Mouse (Mus musculus) G1E (cell line): ENCODE data around the gene Fahd1.

ENCODE experiments used
- CTCF ChIP-seq: IDR thresholded peaks from 2 replicates; pipeline ENCODE4 v1.5.1; 2012; ENCODE audit warnings: low read depth, low read length, inconsistent platforms, mixed read lengths
- GATA1 ChIP-seq: IDR thresholded peaks from 2 replicates; pipeline ENCODE4 v1.6.1; 2012; ENCODE audit warnings: borderline replicate concordance, low read length, inconsistent platforms, mixed read lengths
- GATA2 ChIP-seq: IDR thresholded peaks from 2 replicates; pipeline ENCODE4 v1.6.1; 2012; ENCODE audit warnings: low read depth, low read length, inconsistent platforms, borderline replicate concordance

DNA sequence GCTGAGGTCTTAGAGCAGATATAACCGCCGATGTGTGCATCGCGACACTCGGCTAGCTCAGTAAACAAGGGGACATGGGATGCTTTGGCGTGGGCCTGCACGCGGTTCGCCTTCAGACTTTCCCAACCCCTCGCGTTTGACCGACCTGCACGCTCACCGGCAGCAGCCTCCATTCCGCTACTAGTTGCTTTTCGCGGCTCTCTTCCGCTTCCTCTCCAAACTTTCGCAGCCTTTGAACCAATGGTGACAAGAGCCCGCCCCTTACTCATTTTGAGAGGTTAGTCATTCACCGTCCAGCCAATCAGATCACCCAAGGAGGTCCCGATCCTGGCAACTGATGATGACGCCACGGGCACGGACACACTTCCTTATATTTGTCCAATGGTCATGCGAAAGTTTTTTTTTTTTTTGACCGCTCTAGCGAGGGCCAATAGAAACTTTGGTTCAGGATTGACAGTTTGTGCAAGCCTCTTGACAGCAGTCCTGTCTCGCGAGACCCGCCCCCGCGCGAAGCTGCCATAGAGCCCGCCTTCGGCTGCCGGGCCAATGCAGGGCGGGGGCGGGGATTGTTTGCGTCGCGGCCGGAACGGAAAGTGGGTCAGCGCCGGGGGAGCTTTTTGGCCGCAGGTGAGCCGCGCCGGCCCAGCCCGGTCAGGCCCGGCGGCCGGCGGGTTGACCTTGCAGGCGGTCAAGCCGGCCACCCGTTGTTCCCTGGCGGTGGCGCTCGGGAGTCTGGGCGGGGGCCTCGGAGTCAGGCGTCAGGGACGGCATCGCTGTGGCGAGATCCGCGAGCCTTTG lies 36.2 kb upstream of the Fahd1 start, which contains the start of the genes Nubp2 and Spsb3:
- TF ChIP-seq CTCF (no peak), GATA2 (no peak), GATA1 (no peak)
